Mouse (Mus musculus) liver, adult 2 months (tissue): ENCODE results near the gene Cacna2d3.

Experiments used
- CTCF ChIP-seq: fragments of 200-500 bp; IDR thresholded peaks from 2 replicates; pipeline ENCODE4 v1.5.1; 2011; ENCODE audit warnings: low read depth, low read length, control low read depth
- POLR2A ChIP-seq: fragments of 200-500 bp; IDR thresholded peaks from 2 replicates; pipeline ENCODE4 v1.6.1; 2011; ENCODE audit warnings: low read length, control low read depth; ENCODE audit not compliant: insufficient read depth; ENCODE audit errors: extremely low read depth

DNA sequence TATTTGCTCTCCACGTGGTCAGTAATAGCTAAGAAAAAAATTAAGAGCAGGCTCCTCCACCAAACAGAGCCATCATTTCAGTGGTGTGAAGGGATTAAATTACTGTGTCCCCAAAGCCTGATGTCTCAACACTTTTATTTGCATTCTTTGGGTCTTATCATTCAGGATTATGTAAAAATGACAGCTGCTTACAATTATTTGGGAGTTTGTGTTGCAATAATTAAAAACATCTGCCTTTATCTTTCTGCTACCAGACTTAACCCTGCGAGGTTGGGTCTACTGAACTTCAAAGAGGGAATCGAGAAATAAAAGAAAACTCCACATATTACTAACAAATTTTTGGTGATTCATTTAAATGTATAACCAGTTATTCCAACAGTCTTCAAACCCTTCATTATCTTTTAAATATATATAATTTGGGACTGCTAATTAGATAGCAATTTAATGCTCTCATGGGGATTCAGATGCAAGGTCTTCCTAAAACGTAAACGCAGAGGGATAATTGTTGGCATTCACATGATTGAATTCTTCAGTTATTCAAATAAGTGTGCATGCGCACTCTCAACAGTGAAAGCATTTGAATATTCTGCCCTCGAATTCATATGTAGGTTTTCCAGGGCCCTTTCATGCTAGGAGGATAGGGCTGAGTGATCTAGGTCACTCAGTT is 636.0 kb downstream of the Cacna2d3 start:
- TF ChIP-seq CTCF, result no peak
- no peak for TF ChIP-seq POLR2A
